Mouse (Mus musculus) kidney, embryonic 16.5 days (tissue): ENCODE data around the gene Zfp638. TPM values are rescaled to one million over a fixed set of nuclear protein-coding genes. Genes with fewer than 3 reads are reported as not detected.
A peak's percentile ranks its signal among the peaks of the same experiment; 100 is the strongest.

Source experiments
- ATAC-seq: fragments of 200-750 bp; cut with Nextera tagmentation; 2 replicates; pipeline ENCODE4 v1.8.0; 2017; ENCODE audit warnings: moderate TSS enrichment; ENCODE audit not compliant: low FRiP score, low TSS enrichment
- H3K27ac ChIP-seq: fragments of 300-500 bp; sonication (generic); 2 replicates; pipeline ENCODE4 v1.5.1; 2014; ENCODE audit warnings: low read length
- H3K27me3 ChIP-seq: fragments of 300-500 bp; sonication (generic); 2 replicates; pipeline ENCODE4 v1.6.1; 2014; ENCODE audit warnings: low read length, control low read depth, mixed read lengths; ENCODE audit not compliant: insufficient read depth
- H3K36me3 ChIP-seq: fragments of 300-500 bp; sonication (generic); 2 replicates; pipeline ENCODE4 v1.6.1; 2014; ENCODE audit warnings: low read length, control low read depth, mixed read lengths; ENCODE audit not compliant: insufficient read depth
- H3K4me1 ChIP-seq: fragments of 300-500 bp; sonication (generic); 2 replicates; pipeline ENCODE4 v1.6.1; 2014; ENCODE audit warnings: low read length, control low read depth, mixed read lengths; ENCODE audit not compliant: insufficient read depth
- H3K4me2 ChIP-seq: fragments of 300-500 bp; sonication (generic); replicated peaks from 2 replicates; pipeline ENCODE4 v1.6.1; 2014; ENCODE audit warnings: low read depth, low read length
- H3K4me3 ChIP-seq: fragments of 300-500 bp; sonication (generic); 2 replicates; pipeline ENCODE4 v1.5.1; 2014; ENCODE audit warnings: mild to moderate bottlenecking, low read length
- H3K9ac ChIP-seq: fragments of 300-500 bp; sonication (generic); replicated peaks from 2 replicates; pipeline ENCODE4 v1.6.1; 2014; ENCODE audit warnings: low read length
- H3K9me3 ChIP-seq: fragments of 300-500 bp; sonication (generic); 2 replicates; pipeline ENCODE4 v1.6.1; 2016; ENCODE audit warnings: low read length, control low read depth
- WGBS: fragments of 180-500 bp; shearing (Covaris S2); extraction: QIAGEN DNeasy Blood & Tissue Kit; methylation state at CpG from one replicate; pipeline ENCODE4 v1.1.7; 2014; 5-methylcytosine and 5-hydroxymethylcytosine counted together
- polyA plus RNA-seq: library from polyadenylated mRNA; unstranded; fragments of >200 nt; fragmentation: Nextera tagmentation; extraction: Ambion mirVana; gene quantifications from 2 replicates; pipeline ENCODE4 v1.2.1, GENCODE M21; 2015

Gene Zfp638
- polyA plus RNA-seq, 1 experiment from 2014 or later = 48.4 TPM

DNA sequence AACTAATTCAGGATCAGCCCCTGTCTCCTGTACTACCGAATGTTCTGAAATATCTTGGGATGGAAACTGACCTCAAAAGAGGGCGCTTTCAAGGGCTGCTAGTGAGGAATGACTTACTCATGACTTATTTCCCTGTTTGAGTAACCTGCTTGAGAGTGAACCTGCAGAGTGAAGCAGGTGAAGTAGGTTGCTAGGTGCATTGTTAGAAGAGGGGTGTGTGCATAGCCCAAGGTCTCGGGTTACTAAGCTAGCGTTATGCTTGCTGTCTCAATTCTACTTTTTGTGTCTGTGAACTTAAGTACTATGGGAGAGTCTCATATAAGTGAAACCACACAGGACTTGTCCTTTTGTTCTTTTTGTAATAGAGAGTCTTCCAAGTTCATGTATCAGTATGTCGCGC, 26.8 kb upstream of the Zfp638 start:
- ATAC-seq = no peak
- no peaks in the 10 kb centered on the region for H3K36me3 ChIP-seq
- WGBS = 80% methylated on average over 6 of the region's 6 CpGs
- no peak overlapping the region for H3K4me3 ChIP-seq
- H3K27ac ChIP-seq = no peak overlapping the region
- no peaks in the 10 kb centered on the region for H3K27me3 ChIP-seq
- no peaks in the 10 kb centered on the region for H3K4me1 ChIP-seq
- H3K4me2 ChIP-seq = no peak overlapping the region
- H3K9me3 ChIP-seq = no peaks in the 10 kb centered on the region
- H3K9ac ChIP-seq = no peak overlapping the region

DNA sequence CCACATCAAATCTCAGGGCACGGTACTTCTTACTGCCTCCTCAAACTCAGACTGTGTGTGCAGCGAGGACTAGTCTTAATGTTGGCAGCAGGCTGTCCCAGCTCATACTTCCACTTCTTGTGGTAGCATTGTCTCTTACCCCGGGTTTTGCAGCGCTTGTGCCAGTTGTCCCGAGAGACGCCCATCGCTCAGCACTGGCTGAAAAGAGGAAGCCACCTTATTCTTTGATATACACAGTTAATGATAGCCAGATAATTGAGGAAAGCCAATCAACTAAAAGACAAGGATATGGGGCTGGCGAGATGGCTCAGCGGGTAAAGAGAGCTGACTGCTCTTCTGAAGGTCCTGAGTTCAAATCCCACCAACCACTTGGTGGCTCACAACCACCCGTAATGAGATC, 22.0 kb upstream of the Zfp638 start:
- no peak for ATAC-seq
- no peak overlapping the region for H3K9ac ChIP-seq
- no peaks in the 10 kb centered on the region for H3K36me3 ChIP-seq
- H3K27ac ChIP-seq = no peak overlapping the region
- H3K9me3 ChIP-seq = no peaks in the 10 kb centered on the region
- 89% methylated on average over 10 of the region's 10 CpGs for WGBS
- no peaks in the 10 kb centered on the region for H3K27me3 ChIP-seq
- no peak overlapping the region for H3K4me2 ChIP-seq
- no peaks in the 10 kb centered on the region for H3K4me1 ChIP-seq
- no peak overlapping the region for H3K4me3 ChIP-seq

DNA sequence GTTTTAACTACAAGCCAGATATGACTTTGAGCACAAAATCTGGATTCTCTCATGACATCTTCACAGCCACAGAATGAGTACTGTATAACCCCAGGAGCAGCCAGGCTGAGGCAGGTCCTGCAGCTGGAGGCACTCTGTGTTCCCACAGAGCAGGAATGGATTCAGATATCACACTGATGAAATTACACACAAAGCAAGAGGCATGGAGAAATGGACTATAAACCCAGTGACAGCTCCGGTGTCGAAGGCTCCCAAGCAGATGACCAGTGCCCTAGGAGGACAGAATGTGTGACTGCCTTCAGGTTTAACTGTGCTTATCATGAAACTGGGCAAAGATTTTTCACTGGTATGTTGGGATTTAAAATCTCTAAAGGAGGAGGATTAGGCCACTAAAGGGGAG, 20.8 kb upstream of the Zfp638 start:
- no peaks in the 10 kb centered on the region for H3K4me1 ChIP-seq
- H3K4me3 ChIP-seq = no peak overlapping the region
- H3K27me3 ChIP-seq = no peaks in the 10 kb centered on the region
- no peak overlapping the region for H3K4me2 ChIP-seq
- H3K9me3 ChIP-seq = no peaks in the 10 kb centered on the region
- ATAC-seq = no peak
- H3K36me3 ChIP-seq = no peaks in the 10 kb centered on the region
- H3K27ac ChIP-seq = no peak overlapping the region
- WGBS = 51% methylated on average over 2 of the region's 2 CpGs
- H3K9ac ChIP-seq = no peak overlapping the region

DNA sequence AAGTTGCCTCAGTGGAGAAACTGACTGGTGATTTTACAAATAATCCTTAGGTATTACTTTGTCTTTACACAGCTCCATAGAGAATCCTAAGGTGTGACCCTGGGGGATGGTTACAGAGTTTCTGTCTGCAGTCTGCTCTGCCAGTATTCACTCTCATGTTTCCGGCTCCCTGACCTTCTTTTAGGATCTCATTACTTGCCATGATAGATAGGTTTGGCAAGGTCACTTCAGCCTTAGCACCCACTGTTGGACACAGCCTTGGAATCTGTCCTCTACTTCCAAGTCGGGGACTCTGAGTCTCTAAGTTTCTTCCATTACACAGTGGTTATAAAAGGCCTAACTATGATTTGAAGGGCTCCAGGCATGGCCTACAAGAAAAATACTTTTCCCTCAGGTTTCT, 17.5 kb upstream of the Zfp638 start:
- Histone ChIP-seq H3K9me3 (no peaks in the 10 kb centered on the region), H3K36me3 (no peaks in the 10 kb centered on the region), H3K4me2 (no peak overlapping the region), H3K27ac (no peak overlapping the region), H3K4me1 (no peaks in the 10 kb centered on the region), H3K9ac (no peak overlapping the region), H3K4me3 (no peak overlapping the region), H3K27me3 (no peaks in the 10 kb centered on the region)
- WGBS = 66% methylated on average over 2 of the region's 2 CpGs
- no peak for ATAC-seq

DNA sequence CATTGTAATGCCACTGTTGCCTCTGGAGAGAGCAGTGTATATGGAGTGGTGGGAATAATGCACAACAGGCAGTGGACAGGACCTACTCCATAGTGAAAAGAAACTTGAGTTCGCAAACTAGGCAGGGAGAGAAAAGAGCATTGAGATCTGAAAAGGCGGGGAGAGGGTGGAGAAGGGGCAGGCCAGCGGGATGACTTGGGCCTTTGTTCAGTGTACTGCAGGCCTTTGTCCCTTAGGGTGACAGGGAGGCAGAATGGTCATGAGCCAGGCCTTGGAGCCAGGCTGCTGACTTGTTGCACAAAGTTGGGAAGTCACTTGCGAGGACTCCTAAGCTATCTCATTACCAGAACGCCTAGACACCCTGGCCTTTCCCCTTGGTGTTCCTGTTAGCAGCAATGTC, 9.4 kb upstream of the Zfp638 start:
- no peaks in the 10 kb centered on the region for H3K27me3 ChIP-seq
- H3K9ac ChIP-seq = no peak overlapping the region
- no peak overlapping the region for H3K4me3 ChIP-seq
- WGBS = 74% methylated on average over 5 of the region's 5 CpGs
- 0 out of 2 replicates have a peak, but pooled peaks cover 3% of the 10 kb centered on the region for H3K9me3 ChIP-seq
- no peaks in the 10 kb centered on the region for H3K36me3 ChIP-seq
- H3K27ac ChIP-seq = no peak overlapping the region
- H3K4me1 ChIP-seq = no peaks in the 10 kb centered on the region
- H3K4me2 ChIP-seq = no peak overlapping the region
- ATAC-seq = no peak

DNA sequence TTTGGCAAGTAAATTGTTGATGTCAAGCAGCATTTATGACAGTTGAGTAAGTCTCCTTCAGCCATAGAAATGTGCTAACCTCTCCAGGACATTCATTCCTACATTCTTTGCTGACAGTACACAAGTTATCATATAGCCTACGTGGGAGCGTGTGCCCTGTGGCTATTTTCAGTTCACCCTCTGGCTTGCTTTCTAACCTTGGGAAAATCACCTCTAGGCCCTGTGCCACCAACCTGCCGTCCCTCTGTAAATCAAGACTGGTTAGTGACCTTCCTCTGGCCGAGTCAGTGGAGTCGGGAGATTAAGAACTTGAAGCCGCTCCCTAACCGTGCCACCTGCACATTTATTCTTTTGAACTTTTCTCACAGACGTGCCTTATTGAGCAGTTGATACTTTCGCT, 6.9 kb upstream of the Zfp638 start:
- Histone ChIP-seq H3K4me1 (no peaks in the 10 kb centered on the region), H3K36me3 (no peaks in the 10 kb centered on the region), H3K27me3 (no peaks in the 10 kb centered on the region), H3K27ac (no peak overlapping the region), H3K9me3 (0 out of 2 replicates have a peak, but pooled peaks cover under 1% of the 10 kb centered on the region), H3K4me2 (no peak overlapping the region), H3K4me3 (no peak overlapping the region), H3K9ac (no peak overlapping the region)
- WGBS = 70% methylated on average over 9 of the region's 9 CpGs
- no peak for ATAC-seq

DNA sequence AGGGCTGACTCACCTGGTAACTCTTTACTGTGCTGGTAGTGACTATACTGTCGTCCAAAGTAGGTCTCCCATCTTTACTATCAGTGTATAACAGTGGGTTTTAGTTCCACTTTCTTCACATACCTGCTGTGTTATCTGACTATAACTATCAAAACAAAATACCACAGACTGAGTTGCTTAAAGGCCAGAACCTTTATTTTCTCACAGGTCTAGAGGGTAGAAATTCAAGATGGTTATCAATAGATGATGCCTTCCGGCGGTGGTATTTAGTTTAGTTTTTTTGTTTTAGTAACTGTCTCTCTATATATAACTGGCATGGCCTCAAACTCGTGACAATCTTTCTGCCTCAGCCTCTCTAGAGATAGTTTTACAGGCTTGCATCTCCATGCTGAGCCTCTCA, 3.4 kb upstream of the Zfp638 start:
- H3K4me2 ChIP-seq = no peak overlapping the region
- no peak overlapping the region for H3K9ac ChIP-seq
- 66% methylated on average over 4 of the region's 4 CpGs for WGBS
- no peaks in the 10 kb centered on the region for H3K9me3 ChIP-seq
- H3K27ac ChIP-seq = no peak overlapping the region
- H3K4me1 ChIP-seq = peaks cover 10% of the 10 kb centered on the region; the same call in 1 of the 2 replicates
- no peaks in the 10 kb centered on the region for H3K36me3 ChIP-seq
- no peaks in the 10 kb centered on the region for H3K27me3 ChIP-seq
- no peak for ATAC-seq
- no peak overlapping the region for H3K4me3 ChIP-seq

DNA sequence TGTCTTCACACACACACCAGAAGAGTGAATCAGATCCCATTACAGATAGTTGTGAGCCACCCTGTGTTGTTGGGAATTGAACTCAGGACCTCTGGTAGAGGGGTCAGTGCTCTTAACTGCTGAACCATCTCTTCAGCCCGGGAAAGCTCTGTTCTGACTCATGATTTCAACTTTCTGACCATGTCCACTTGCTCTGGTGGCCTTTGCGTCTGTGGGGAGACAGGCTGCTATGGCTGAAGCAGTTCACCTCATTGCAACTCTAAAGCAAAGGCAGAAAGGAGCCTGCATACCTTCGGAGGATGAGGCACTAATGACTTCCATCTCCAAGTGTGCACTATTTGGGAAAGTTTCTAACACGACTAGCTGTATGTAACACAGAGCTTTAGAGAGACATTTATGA, 486 bp upstream of the Zfp638 start:
- no peak overlapping the region; the same call in 1 of the 2 replicates for H3K9ac ChIP-seq
- H3K4me2 ChIP-seq = peak overlapping the region; percentile 98
- WGBS = 29% methylated on average over 4 of the region's 4 CpGs
- H3K27me3 ChIP-seq = peaks cover 3% of the 10 kb centered on the region; the same call in 1 of the 2 replicates
- peak; percentile 22; the same call in 1 of the 2 replicates for ATAC-seq
- no peaks in the 10 kb centered on the region for H3K9me3 ChIP-seq
- no peak overlapping the region for H3K27ac ChIP-seq
- H3K36me3 ChIP-seq = no peaks in the 10 kb centered on the region
- peaks cover 10% of the 10 kb centered on the region; the same call in 1 of the 2 replicates for H3K4me1 ChIP-seq
- peak overlapping the region; percentile 72 for H3K4me3 ChIP-seq

DNA sequence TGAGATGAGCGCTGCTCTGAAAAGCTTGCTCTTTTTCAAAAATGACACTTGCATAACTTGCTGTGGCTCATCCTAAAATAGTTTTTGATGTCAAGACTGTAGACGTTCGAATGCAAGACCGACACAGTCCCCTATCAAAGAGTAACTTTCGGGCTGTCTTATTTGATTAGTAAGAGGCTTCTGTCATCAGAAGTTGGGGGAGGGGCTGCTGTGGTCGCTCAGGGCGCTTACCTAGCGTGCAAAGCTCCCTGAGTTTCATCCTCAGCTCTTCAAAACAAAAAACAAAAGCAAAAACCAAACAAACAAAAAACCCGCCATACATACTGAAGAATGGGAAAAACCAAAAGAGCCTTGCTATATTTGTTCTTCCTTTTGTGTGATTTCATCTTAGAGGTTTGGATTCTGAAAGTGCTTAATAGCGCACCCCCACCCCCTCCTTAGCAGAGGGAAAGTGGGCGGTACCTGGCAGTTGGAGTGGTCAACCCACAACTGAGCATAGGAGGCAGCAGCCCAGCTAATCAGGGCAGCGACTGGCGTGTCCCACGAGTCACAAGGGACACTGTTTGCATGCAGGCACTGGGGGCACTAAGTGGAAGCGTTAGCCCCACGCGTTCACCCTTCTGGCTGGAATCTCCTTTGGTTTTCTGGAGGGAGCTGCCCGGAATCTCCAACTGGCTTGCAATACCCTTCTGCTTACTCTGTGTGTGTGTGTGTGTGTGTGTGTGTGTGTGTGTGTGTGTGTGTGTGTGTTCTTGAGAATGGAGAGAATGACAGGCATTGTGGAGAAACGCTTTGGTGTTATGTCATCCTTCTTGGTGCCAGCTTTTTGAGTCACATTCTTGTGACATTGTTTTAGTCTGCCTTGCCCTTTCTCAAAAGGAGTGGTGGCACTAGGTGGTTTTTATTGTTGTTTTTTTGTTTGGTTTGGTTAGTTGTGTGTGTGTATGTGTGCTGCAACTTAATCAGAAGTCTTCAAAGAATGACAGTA, 983 bp downstream of the Zfp638 start:
- Histone ChIP-seq H3K27ac (no peak overlapping the region), H3K4me2 (peak overlapping the region; percentile 98), H3K9me3 (no peaks in the 10 kb centered on the region), H3K9ac (peak overlapping the region; percentile 65), H3K4me3 (peak overlapping the region; percentile 72), H3K4me1 (peaks cover 10% of the 10 kb centered on the region; the same call in 1 of the 2 replicates), H3K36me3 (no peaks in the 10 kb centered on the region), H3K27me3 (peaks cover 3% of the 10 kb centered on the region; the same call in 1 of the 2 replicates)
- peak; percentile 69 for ATAC-seq
- WGBS = 3% methylated on average over 19 of the region's 19 CpGs

DNA sequence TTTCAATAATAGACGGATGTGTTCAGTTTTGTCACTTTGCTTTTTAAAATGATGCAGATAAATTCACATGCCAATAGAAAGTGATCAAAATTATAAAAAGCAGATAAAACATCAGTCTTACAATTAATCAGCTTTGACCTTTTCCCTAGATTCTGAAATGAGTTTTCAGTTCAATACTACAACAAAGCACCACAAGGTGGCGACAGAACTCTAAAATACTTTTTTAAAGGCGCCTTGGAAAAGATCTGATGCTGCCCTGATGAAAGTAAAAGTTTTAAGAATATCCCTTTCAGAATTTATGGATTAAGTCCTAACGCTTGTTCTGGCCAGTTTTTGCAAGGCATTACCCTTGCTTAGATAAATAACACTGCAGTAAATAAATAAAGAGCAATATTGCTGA, 12.9 kb downstream of the Zfp638 start:
- Histone ChIP-seq H3K4me2 (0 out of 2 replicates have a peak overlapping the region, but pooled peaks have one; percentile 10), H3K4me3 (no peak overlapping the region), H3K36me3 (no peaks in the 10 kb centered on the region), H3K4me1 (no peaks in the 10 kb centered on the region), H3K27ac (no peak overlapping the region), H3K9me3 (no peaks in the 10 kb centered on the region), H3K27me3 (no peaks in the 10 kb centered on the region), H3K9ac (no peak overlapping the region)
- WGBS = 3% methylated on average over 4 of the region's 4 CpGs
- ATAC-seq = no peak
